Mouse (Mus musculus) cortical plate, adult 2 months (tissue): Measurements from ENCODE around the gene Fosb.

ENCODE experiments used
- CTCF ChIP-seq: fragments of 200-500 bp; IDR thresholded peaks from 2 replicates; pipeline ENCODE4 v1.5.1; 2011; ENCODE audit warnings: mild to moderate bottlenecking, control low read depth, low read length; ENCODE audit not compliant: insufficient read depth; ENCODE audit errors: extremely low read depth
- POLR2A ChIP-seq: fragments of 200-500 bp; IDR thresholded peaks from 2 replicates; pipeline ENCODE4 v1.6.1; 2011; ENCODE audit warnings: mild to moderate bottlenecking, low read length, control low read depth; ENCODE audit not compliant: insufficient read depth; ENCODE audit errors: extremely low read depth

GRCm38 (mm10) chr7:19335583-19335982, 25.7 kb upstream of the Fosb start:
- TF ChIP-seq CTCF: no peak
- TF ChIP-seq POLR2A: no peak
